Mouse (Mus musculus): ENCODE data around the gene Nfib. TPM values are rescaled to one million over a fixed set of nuclear protein-coding genes. Genes with fewer than 3 reads are reported as not detected.

Gene Nfib
- polyA plus RNA-seq, 1 experiment = 48.1 TPM

DNA sequence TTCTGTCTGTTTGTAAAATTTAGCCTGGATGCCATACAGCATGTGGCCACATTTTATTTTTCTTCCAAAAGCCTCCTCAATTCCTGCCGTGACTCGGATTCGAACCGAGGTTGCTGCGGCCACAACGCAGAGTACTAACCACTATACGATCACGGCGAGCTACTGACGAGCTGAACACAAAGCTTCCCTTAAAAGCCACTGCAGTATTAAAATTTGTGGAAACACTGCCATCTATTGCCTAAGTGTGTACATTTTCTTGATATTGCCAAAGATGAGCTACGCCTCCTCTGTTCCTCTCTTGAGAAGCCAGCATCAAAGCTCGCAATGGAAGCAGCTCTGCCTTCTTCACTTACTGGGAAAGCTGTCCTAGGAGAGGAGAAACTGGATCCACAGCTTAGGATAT is 86.0 kb downstream of the Nfib start:
- Histone ChIP-seq H3K4me3 (replicated peaks; ENCODE audit: extremely low read depth, low read depth, low read length) (no peak overlapping the region), H3K4me1 (ENCODE audit: control insufficient read depth, insufficient read depth, low read length) (peaks cover 3% of the 10 kb centered on the region)
- TF ChIP-seq CTCF (IDR thresholded peaks at IDR 0.05; ENCODE audit: insufficient read depth, low read length) (no peak), POLR2A (IDR thresholded peaks at IDR 0.05; ENCODE audit: borderline replicate concordance, extremely low read depth, low read depth, low read length) (no peak)
- DNase-seq = no peak
- 35% methylated on average over 12 of the region's 12 CpGs for WGBS

DNA sequence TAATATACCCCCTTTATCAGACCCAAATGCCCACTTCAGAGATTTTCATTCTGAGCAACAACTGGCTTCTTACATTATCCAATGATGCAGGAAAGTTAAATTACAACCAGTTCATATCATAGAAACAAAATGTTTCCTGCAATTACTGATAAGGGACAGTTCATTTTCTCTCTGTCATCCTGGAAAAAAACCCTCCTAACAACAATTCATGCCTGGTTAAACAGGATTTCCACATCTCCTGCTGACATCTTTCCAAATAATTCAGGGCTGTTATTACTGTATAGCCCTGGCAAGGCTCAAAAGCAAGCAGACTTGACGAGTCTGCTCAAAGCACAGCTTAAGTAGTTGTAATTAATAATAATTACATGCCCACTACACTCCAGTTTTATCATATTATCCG is 86.5 kb downstream of the Nfib start:
- H3K4me3 ChIP-seq (replicated peaks; ENCODE audit: extremely low read depth, low read depth, low read length) = no peak overlapping the region
- H3K4me1 ChIP-seq (ENCODE audit: control insufficient read depth, insufficient read depth, low read length) = peaks cover 3% of the 10 kb centered on the region
- no peak for DNase-seq
- 44% methylated on average over 2 of the region's 2 CpGs for WGBS
- TF ChIP-seq POLR2A (IDR thresholded peaks at IDR 0.05; ENCODE audit: borderline replicate concordance, extremely low read depth, low read depth, low read length) (no peak), CTCF (IDR thresholded peaks at IDR 0.05; ENCODE audit: insufficient read depth, low read length) (no peak)

DNA sequence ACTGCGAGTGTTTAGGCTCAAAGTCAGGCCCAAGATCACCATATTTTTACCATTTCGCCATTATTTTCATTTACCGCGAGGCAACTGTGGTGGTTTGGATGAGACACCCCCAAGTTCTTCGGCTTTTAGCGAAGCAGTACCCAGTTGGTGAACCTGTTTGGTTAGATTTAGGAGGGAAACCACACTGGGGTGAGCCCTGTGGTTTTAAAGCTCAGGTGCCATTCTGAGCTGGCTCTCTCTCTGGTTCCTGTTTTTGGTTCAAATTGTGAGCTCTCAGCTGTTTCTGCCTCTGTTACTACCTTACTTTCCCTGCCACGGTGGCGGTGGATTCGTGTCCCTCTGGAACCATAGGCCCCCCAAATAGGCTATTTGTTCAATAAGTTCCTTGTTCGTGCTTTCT is 88.3 kb downstream of the Nfib start:
- DNase-seq = no peak
- H3K4me1 ChIP-seq (ENCODE audit: control insufficient read depth, insufficient read depth, low read length) = peaks cover 3% of the 10 kb centered on the region
- WGBS = 89% methylated on average over 10 of the region's 10 CpGs
- TF ChIP-seq CTCF (IDR thresholded peaks at IDR 0.05; ENCODE audit: insufficient read depth, low read length) (no peak), POLR2A (IDR thresholded peaks at IDR 0.05; ENCODE audit: borderline replicate concordance, extremely low read depth, low read depth, low read length) (no peak)
- no peak overlapping the region for H3K4me3 ChIP-seq (replicated peaks; ENCODE audit: extremely low read depth, low read depth, low read length)

DNA sequence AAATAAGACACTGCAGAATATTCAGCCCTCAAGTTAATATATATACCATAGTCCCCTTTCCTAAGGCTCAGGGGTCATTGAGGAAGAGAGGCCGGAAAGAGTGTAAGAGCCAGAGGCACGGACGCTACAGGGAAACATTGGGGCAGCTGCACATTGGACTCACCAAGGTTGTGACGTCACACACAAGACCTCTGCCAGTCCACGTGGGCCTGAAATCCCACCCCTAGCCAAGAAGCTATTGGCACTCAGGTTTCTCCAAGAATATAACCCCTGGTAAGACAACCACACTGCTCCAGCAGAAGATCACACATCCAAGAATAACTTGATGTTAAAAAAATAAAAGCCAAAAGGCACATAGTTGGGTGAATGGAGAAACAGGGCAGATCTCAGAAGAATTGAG is 89.8 kb downstream of the Nfib start:
- H3K4me3 ChIP-seq (replicated peaks; ENCODE audit: extremely low read depth, low read depth, low read length) = no peak overlapping the region
- no peak for DNase-seq
- H3K4me1 ChIP-seq (ENCODE audit: control insufficient read depth, insufficient read depth, low read length) = no peaks in the 10 kb centered on the region; the same call in 1 of the 2 replicates
- 89% methylated on average over 5 of the region's 5 CpGs for WGBS
- TF ChIP-seq POLR2A (IDR thresholded peaks at IDR 0.05; ENCODE audit: borderline replicate concordance, extremely low read depth, low read depth, low read length) = no peak
- no peak for TF ChIP-seq CTCF (IDR thresholded peaks at IDR 0.05; ENCODE audit: insufficient read depth, low read length)

DNA sequence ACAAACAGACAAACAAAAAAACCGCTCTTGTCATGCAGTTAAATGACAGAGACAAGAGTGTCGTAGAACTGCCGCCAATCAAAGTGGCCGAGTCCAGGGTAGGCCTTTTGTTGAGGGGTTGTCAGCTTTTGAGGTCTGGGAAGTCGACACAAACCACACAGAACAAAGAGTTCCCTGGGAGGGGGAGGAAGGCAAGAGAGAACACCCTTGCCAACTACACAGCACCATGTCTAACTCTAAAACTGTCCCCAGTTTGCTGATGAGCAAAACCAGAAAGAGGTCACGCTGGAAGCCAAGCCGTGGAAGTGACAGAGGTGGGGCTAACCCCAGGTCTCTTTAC is 91.1 kb downstream of the Nfib start:
- TF ChIP-seq POLR2A (IDR thresholded peaks at IDR 0.05; ENCODE audit: borderline replicate concordance, extremely low read depth, low read depth, low read length) (no peak), CTCF (IDR thresholded peaks at IDR 0.05; ENCODE audit: insufficient read depth, low read length) (no peak)
- Histone ChIP-seq H3K4me1 (ENCODE audit: control insufficient read depth, insufficient read depth, low read length) (no peaks in the 10 kb centered on the region; the same call in 1 of the 2 replicates), H3K4me3 (replicated peaks; ENCODE audit: extremely low read depth, low read depth, low read length) (no peak overlapping the region)
- WGBS = 58% methylated on average over 7 of the region's 7 CpGs
- DNase-seq = no peak

DNA sequence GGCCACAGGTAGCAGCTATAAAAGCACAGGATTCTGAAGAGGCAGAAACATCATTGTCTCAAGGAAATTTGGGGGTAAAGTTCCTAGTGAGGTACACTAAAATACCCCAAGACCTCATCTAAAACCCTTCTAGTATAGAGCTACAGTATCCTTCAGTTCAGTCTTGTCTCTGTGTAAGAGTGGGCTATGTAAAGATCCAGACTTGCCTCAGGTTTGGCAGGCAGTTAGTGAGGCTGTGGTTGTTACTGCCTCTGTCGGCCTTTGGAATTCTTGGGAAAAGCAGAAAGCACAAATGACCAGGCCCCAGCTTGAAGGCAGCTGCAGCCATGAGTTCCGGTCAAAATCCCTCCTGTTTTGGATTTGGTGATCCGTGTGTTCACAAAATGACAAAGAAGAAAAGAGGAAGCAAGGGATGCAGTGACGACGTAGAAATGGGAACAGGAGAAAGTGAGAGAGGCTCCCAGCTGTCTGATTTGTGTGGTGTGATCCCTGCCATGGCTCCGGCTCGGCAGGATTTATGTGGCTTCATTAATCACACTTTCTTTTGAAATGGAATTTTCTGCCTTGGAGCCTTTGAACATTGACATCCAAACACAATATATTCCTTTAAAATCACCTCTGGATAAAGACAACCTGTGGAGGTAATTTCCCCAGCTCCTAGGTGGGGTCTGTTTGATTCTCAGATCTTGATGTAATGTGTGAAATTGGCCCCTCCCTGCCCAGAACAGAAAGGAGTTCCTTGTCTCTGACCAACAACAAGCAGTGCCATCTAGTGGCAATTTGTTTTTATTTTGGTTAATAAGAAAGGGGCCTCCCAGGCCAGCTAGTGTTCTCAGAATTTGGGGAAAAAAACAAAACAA is 91.7 kb downstream of the Nfib start:
- no peak overlapping the region for H3K4me3 ChIP-seq (replicated peaks; ENCODE audit: extremely low read depth, low read depth, low read length)
- TF ChIP-seq CTCF (IDR thresholded peaks at IDR 0.05; ENCODE audit: insufficient read depth, low read length) (0 out of 2 replicates have a peak, but pooled peaks have one; percentile 27), POLR2A (IDR thresholded peaks at IDR 0.05; ENCODE audit: borderline replicate concordance, extremely low read depth, low read depth, low read length) (no peak)
- peaks cover 3% of the 10 kb centered on the region; the same call in 1 of the 2 replicates for H3K4me1 ChIP-seq (ENCODE audit: control insufficient read depth, insufficient read depth, low read length)
- 51% methylated on average over 7 of the region's 7 CpGs for WGBS
- DNase-seq = no peak

DNA sequence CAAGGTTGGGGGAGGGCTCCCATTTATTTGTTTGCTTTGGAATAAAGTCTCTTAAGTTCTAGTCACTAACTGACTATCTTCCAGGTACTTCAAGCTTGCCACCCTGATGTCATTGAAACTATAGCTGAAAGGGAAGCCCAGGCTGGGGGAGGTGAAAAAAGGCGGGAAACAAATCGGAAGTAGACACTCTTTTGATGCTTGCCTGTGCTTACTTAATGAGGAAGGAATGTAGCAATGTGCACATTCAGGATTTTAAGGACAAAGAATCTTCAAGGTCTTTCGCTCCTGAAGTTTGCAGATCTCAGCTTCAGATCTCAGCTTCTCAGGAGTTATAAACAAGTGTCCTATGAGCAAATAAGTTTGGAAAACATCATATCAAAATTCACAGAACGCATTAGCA is 95.9 kb downstream of the Nfib start:
- no peak for DNase-seq
- 45% methylated on average over 4 of the region's 4 CpGs for WGBS
- TF ChIP-seq CTCF (IDR thresholded peaks at IDR 0.05; ENCODE audit: insufficient read depth, low read length) (no peak), POLR2A (IDR thresholded peaks at IDR 0.05; ENCODE audit: borderline replicate concordance, extremely low read depth, low read depth, low read length) (no peak)
- Histone ChIP-seq H3K4me1 (ENCODE audit: control insufficient read depth, insufficient read depth, low read length) (0 out of 2 replicates have a peak, but pooled peaks cover 3% of the 10 kb centered on the region), H3K4me3 (replicated peaks; ENCODE audit: extremely low read depth, low read depth, low read length) (no peak overlapping the region)

DNA sequence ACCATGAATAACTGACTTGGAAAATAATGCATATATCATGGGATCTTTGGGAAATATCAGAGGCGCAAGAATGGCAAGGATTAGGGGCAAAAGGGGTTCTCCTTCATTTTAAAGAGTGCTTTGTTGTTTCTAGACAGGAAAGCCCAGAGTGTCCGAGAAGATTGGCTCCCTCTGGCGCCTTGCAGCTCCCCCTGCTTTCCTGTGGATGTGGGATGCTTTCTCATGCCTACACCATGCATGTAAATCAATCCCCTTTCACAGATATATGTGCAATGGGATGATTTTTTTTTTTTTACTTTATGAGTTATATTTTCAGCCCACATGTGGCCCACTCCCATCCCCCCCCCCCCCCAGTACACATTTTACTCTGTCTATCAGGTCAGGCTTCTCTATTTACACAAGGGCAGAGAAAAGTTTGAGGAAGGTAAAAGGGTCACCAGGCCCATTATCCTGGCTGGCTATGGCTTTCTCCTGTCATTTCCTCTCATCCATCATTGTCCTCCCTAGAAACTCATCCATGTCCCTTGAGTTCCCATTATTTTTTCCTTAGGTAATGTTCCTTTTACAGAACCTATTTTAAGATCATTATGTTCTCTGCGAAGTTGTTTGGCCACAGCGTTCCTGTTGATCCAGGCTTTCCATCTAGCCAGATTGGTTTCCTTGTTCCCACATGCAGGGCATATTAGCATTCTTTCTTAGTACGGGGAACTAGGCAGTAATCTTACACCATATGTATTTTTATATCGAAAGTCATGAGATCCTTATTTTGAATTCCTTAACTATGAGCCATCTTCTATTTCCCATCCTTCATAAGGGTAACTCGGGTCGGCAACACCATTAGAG is 96.6 kb downstream of the Nfib start:
- H3K4me1 ChIP-seq (ENCODE audit: control insufficient read depth, insufficient read depth, low read length) = 0 out of 2 replicates have a peak, but pooled peaks cover 3% of the 10 kb centered on the region
- WGBS = 54% methylated on average over 9 of the region's 9 CpGs

DNA sequence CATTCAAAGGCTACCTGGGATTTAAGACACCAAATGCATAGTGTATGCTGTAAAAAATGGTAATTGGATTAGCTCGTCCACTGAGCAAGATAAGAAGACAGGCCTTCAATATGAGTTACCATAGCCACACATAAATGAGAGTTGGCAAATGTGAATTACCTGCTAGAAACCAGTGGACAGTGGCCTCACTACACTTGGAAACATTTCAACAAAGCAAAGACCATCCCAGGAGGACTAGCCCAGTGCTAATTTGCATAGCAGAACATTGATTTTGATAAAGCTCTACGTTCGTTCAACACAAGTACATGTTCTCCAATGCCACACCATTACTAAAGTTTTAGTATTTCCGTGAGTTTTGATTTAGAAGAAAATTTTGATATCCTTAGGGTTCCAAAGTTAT is 98.3 kb downstream of the Nfib start:
- no peak for TF ChIP-seq POLR2A (IDR thresholded peaks at IDR 0.05; ENCODE audit: borderline replicate concordance, extremely low read depth, low read depth, low read length)
- TF ChIP-seq CTCF (IDR thresholded peaks at IDR 0.05; ENCODE audit: insufficient read depth, low read length) = no peak
- H3K4me1 ChIP-seq (ENCODE audit: control insufficient read depth, insufficient read depth, low read length) = 0 out of 2 replicates have a peak, but pooled peaks cover 3% of the 10 kb centered on the region
- DNase-seq = no peak
- H3K4me3 ChIP-seq (replicated peaks; ENCODE audit: extremely low read depth, low read depth, low read length) = no peak overlapping the region
- 93% methylated on average over 4 of the region's 4 CpGs for WGBS

More for the DNA sequence above, 96.6 kb downstream of the Nfib start:
- no peak for DNase-seq
- H3K4me3 ChIP-seq (replicated peaks; ENCODE audit: extremely low read depth, low read depth, low read length) = no peak overlapping the region
- TF ChIP-seq CTCF (IDR thresholded peaks at IDR 0.05; ENCODE audit: insufficient read depth, low read length) (no peak), POLR2A (IDR thresholded peaks at IDR 0.05; ENCODE audit: borderline replicate concordance, extremely low read depth, low read depth, low read length) (no peak)

Measured in lung, adult 2 months (tissue).